Mouse (Mus musculus) ES-E14 (cell line): Measurements from ENCODE around the gene Pde2a. TPM values are rescaled to one million over a fixed set of nuclear protein-coding genes. Genes with fewer than 3 reads are reported as not detected.

Experiments used
- DNase-seq: peaks from one replicate; pipeline ENCODE4 v3.0.0-alpha.2; 2013; ENCODE audit warnings: low read depth, low spot score
- H3K27ac ChIP-seq: 2 replicates; pipeline ENCODE4 v1.5.1; 2012; ENCODE audit warnings: low read depth, mild to moderate bottlenecking, low read length, moderate library complexity, mixed read lengths; ENCODE audit not compliant: poor library complexity, insufficient read depth, severe bottlenecking
- H3K36me3 ChIP-seq: 2 replicates; pipeline ENCODE4 v1.6.1; 2012; ENCODE audit warnings: mild to moderate bottlenecking, low read length, moderate library complexity, mixed read lengths; ENCODE audit not compliant: control insufficient read depth, poor library complexity, insufficient read depth, severe bottlenecking
- H3K4me1 ChIP-seq, 2 experiments: fragments of 150-350 bp in 1 of 2; sonication (generic) in 1 of 2; 2 replicates each; pipeline ENCODE4 v1.6.1; 2012; ENCODE audit warnings: low read length in 2 of 2, mild to moderate bottlenecking in 1 of 2, mixed read lengths in 1 of 2; ENCODE audit not compliant: control insufficient read depth in 2 of 2, insufficient read depth in 2 of 2, poor library complexity in 1 of 2
- H3K4me3 ChIP-seq, 2 experiments: fragments of 150-350 bp in 1 of 2; sonication (generic) in 1 of 2; 2 replicates each; pipeline ENCODE4 v1.5.1; 2012; ENCODE audit warnings: low read length in 2 of 2, low read depth in 1 of 2, mild to moderate bottlenecking in 1 of 2, mixed read lengths in 1 of 2; ENCODE audit not compliant: insufficient read depth in 1 of 2, poor library complexity in 1 of 2, severe bottlenecking in 1 of 2
- H3K9ac ChIP-seq: 2 replicates; pipeline ENCODE4 v1.6.1; 2012; ENCODE audit warnings: low read depth, mild to moderate bottlenecking, low read length, mixed read lengths; ENCODE audit not compliant: poor library complexity, insufficient read depth, severe bottlenecking
- H3K9me3 ChIP-seq: fragments of 150-350 bp; sonication (generic); 2 replicates; pipeline ENCODE4 v1.6.1; 2012; ENCODE audit warnings: low read depth, mild to moderate bottlenecking, low read length; ENCODE audit not compliant: control insufficient read depth, insufficient read depth
- CHD2 ChIP-seq: IDR thresholded peaks from 2 replicates; pipeline ENCODE4 v1.6.1; 2014; ENCODE audit warnings: mild to moderate bottlenecking, low read depth, low read length, inconsistent platforms
- HCFC1 ChIP-seq: IDR thresholded peaks from 2 replicates; pipeline ENCODE4 v1.6.1; 2012; ENCODE audit warnings: low read length, inconsistent platforms, borderline replicate concordance; ENCODE audit not compliant: insufficient read depth
- MAFK ChIP-seq: IDR thresholded peaks from 2 replicates; pipeline ENCODE4 v1.6.1; 2014; ENCODE audit warnings: mild to moderate bottlenecking, low read depth, low read length, inconsistent platforms; ENCODE audit not compliant: insufficient read depth
- ZC3H11A ChIP-seq: IDR thresholded peaks from 2 replicates; pipeline ENCODE4 v1.6.1; 2012; ENCODE audit warnings: low read depth, mild to moderate bottlenecking, inconsistent platforms, low read length, borderline replicate concordance
- ZNF384 ChIP-seq: IDR thresholded peaks from 2 replicates; pipeline ENCODE4 v1.6.1; 2012; ENCODE audit warnings: low read depth, low read length, inconsistent platforms
- in situ Hi-C, 2 experiments: fragments of 600-800 bp; cut with MboI; formaldehyde crosslinking; loops; one replicate each; pipeline ENCODE4 v1.15.1; 2025; ENCODE audit warnings: low sequenced_read_pairs in 2 of 2, inconsistent platforms in 1 of 2; ENCODE audit not compliant: unreplicated experiment in 2 of 2
- total RNA-seq: library from RNA; depleted of rRNA; stranded (reverse); fragments of 300-350 nt; gene quantifications from 2 replicates; pipeline ENCODE4 v1.2.3, GENCODE M21; 2012

Gene Pde2a
- total RNA-seq, 1 experiment = 6.2 TPM

DNA sequence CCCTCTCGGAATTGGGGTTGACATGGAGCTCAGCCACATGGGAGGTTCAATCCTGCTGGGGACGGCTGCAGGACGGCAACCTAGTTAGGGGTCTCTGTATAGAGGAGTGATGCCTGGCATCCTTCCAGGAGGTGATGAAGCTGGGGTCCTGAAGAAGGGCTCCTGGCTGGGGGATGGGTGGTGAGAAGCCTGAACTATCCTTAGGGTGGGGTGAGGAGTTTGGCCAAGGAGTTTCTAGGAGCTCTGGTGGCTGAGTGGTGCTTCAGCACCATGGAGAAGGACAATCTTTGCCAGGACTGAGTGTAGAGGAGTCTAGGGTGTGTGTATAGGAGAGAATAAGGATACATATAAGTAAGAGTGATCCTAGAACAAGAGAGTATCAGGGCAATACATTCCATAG lies 578 bp downstream of the Pde2a start:
- Histone ChIP-seq H3K4me3 (no peak overlapping the region), H3K4me1 (peaks cover 0 to 2% of the 10 kb centered on the region in 2 experiments; a peak in 1 of 4 replicates), H3K36me3 (no peaks in the 10 kb centered on the region), H3K27ac (no peak overlapping the region), H3K9ac (no peak overlapping the region), H3K9me3 (no peaks in the 10 kb centered on the region)
- TF ChIP-seq HCFC1 = no peak
- no peak for TF ChIP-seq ZNF384
- no peak for TF ChIP-seq MAFK
- no peak for TF ChIP-seq ZC3H11A
- TF ChIP-seq CHD2 = no peak
- DNase-seq = peak; percentile 31
- in situ Hi-C loops = no loop called here

DNA sequence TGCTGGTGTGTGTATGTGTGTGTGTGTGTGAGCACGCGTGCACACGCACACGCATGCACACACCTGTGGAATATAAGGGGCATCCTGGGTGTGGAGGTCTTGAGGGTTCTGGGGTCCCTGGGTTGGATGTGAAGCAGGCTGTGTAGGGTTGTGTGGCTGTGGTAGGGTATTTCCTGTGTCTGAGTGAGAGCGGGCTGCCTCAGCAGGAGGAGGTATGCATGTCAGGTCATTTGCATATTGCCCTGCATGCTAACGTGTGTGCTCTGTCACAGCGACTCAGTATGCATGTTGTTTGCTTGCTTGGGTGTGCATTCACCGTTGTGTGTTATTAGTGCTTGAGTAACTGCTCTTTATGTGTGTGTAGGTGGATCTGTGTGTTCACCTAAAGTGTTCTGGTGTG lies 1.2 kb downstream of the Pde2a start:
- Histone ChIP-seq H3K4me1 (peaks cover 0 to 2% of the 10 kb centered on the region in 2 experiments; a peak in 1 of 4 replicates), H3K4me3 (no peak overlapping the region), H3K27ac (no peak overlapping the region), H3K9ac (no peak overlapping the region), H3K9me3 (no peaks in the 10 kb centered on the region), H3K36me3 (no peaks in the 10 kb centered on the region)
- TF ChIP-seq HCFC1 = no peak
- TF ChIP-seq ZNF384 = no peak
- no peak for DNase-seq
- in situ Hi-C loops = no loop called here

DNA sequence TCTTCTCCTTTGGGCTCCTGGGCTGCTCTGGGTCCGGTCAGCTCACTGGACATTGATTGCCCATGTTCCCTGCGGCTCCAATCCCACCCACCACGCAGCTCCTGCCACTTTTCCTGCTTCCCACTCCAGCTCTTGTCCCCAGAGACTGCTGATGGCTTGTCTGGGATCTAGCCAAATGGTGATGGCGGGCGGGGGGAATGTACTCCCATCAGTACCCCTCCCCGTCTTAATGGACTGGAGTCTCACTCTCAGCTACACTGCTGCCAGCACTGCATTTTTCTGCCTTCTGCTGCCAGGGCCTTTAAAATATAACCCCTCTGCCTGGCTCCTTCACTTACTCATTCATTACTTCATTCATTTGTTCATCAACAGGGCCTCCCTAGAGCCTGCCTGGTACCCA lies 2.5 kb downstream of the Pde2a start:
- Histone ChIP-seq H3K36me3 (no peaks in the 10 kb centered on the region), H3K4me1 (peaks cover 0 to 1% of the 10 kb centered on the region in 2 experiments; a peak in 1 of 4 replicates), H3K4me3 (no peak overlapping the region), H3K9ac (no peak overlapping the region), H3K9me3 (no peaks in the 10 kb centered on the region), H3K27ac (no peak overlapping the region)
- DNase-seq = no peak
- in situ Hi-C loops = no loop called here
- TF ChIP-seq ZC3H11A = no peak
- TF ChIP-seq ZNF384 = no peak
- TF ChIP-seq HCFC1 = no peak
- TF ChIP-seq MAFK = no peak
- no peak for TF ChIP-seq CHD2

DNA sequence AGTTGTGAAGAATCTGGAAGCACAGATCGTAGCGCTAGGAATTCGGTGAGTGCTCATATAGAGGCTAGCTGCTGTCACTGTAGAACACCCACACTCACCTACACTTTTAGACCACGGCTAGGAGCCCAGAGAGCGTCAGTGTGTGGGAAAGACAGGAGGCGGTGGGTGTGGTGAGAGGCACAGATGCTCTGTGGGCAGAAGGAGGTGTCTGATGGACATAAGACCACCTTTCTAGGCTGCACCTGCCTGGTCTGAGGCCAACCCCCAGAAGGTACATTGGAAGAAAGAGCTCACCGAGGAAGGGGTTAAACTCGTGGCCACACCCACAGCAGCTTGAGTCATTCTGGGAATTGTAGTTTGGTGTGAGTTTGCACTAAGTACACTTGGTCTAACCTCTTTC lies 5.2 kb downstream of the Pde2a start:
- Histone ChIP-seq H3K9ac (no peak overlapping the region), H3K4me3 (no peak overlapping the region), H3K36me3 (no peaks in the 10 kb centered on the region), H3K4me1 (no peaks in the 10 kb centered on the region), H3K9me3 (no peaks in the 10 kb centered on the region), H3K27ac (no peak overlapping the region)
- no peak for DNase-seq
- in situ Hi-C loops = no loop called here
- TF ChIP-seq CHD2 (no peak), ZC3H11A (no peak), HCFC1 (peak; percentile 89)

DNA sequence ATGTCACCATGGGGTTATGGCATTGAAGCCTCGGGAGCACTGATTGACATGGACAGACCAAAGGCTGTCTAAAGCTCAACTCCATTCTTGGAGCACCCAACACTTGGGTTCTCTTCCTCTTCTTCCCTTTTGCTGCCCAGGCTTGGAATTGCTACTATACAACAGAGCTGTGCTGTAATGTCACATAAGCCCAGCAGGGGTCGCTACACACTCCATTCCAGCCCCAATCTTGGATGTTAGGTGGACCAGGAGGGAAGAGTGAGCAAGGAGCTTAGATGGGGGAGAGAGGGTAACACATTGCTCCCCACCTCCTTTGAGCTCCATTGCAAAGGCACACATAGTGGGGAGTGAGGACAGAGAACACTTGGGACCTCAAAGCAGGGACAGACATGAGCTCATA lies 6.2 kb downstream of the Pde2a start:
- DNase-seq = peak; percentile 57
- no peak overlapping the region for H3K27ac ChIP-seq
- no peak overlapping the region for H3K4me3 ChIP-seq
- TF ChIP-seq ZC3H11A = 0 out of 2 replicates have a peak, but pooled peaks have one; percentile 46
- no peak for TF ChIP-seq ZNF384
- TF ChIP-seq MAFK = no peak
- no peak for TF ChIP-seq HCFC1
- no peak for TF ChIP-seq CHD2
- in situ Hi-C loops = no loop called here
- H3K9ac ChIP-seq = no peak overlapping the region
- no peaks in the 10 kb centered on the region for H3K4me1 ChIP-seq
- H3K9me3 ChIP-seq = no peaks in the 10 kb centered on the region
- H3K36me3 ChIP-seq = no peaks in the 10 kb centered on the region
